Mouse (Mus musculus) cortical plate, adult 2 months (tissue): ENCODE data around the gene Ahdc1.

ENCODE experiments used
- CTCF ChIP-seq: fragments of 200-500 bp; IDR thresholded peaks from 2 replicates; pipeline ENCODE4 v1.5.1; 2011; ENCODE audit warnings: mild to moderate bottlenecking, control low read depth, low read length; ENCODE audit not compliant: insufficient read depth; ENCODE audit errors: extremely low read depth
- POLR2A ChIP-seq: fragments of 200-500 bp; IDR thresholded peaks from 2 replicates; pipeline ENCODE4 v1.6.1; 2011; ENCODE audit warnings: mild to moderate bottlenecking, low read length, control low read depth; ENCODE audit not compliant: insufficient read depth; ENCODE audit errors: extremely low read depth

DNA sequence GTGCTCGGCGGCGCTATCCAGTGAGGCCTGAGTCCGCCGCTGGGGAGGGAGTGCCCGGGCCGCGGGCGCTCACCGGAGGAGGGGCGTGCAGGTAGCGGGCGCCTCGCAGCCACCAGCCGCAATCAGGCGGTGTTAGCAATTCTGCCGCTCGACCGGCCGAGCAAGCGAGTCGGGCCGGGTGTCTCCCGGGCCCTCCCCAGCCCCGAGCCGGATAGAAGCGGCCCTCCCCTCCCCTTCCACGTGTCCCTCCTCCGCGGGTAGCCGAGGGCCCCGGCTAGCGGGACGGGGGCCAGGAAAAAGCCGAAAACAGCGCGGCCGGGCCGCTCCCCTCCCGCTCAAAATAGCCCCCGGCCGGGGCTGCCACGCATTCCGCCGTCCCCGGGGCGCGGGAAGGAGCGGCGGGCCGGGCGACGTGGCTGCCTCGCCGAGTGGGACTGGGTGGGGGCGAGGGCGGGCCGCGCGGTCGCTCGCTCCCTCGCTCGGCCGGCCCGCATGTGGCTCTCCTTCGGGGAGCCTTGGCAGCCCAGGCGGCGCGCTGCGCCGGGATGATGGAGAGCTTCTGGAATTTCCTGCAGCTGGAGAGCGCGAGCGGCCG lies 27.6 kb downstream of the Ahdc1 start:
- no peak for TF ChIP-seq CTCF
- no peak for TF ChIP-seq POLR2A
